Mouse (Mus musculus) kidney, adult 2 months (tissue): ENCODE data around the gene Atf6. TPM values are rescaled to one million over a fixed set of nuclear protein-coding genes. Genes with fewer than 3 reads are reported as not detected.

Experiments used
- DNase-seq: peaks from one replicate; pipeline ENCODE4 v3.0.0; 2021
- H3K27ac ChIP-seq: fragments of 200-500 bp; 2 replicates; pipeline ENCODE4 v1.5.1; 2012; ENCODE audit warnings: low read depth, low read length, control low read depth, inconsistent platforms; ENCODE audit not compliant: insufficient read depth
- H3K27me3 ChIP-seq: fragments of 200-500 bp; replicated peaks from 2 replicates; pipeline ENCODE4 v1.6.1; 2012; ENCODE audit warnings: mild to moderate bottlenecking, moderate library complexity, low read length, inconsistent platforms; ENCODE audit not compliant: control insufficient read depth, insufficient read depth
- H3K36me3 ChIP-seq: fragments of 200-500 bp; 2 replicates; pipeline ENCODE4 v1.6.1; 2012; ENCODE audit warnings: mild to moderate bottlenecking, moderate library complexity, low read length, inconsistent platforms; ENCODE audit not compliant: control insufficient read depth, insufficient read depth
- H3K4me1 ChIP-seq: fragments of 200-500 bp; 2 replicates; pipeline ENCODE4 v1.6.1; 2011; ENCODE audit warnings: low read length; ENCODE audit not compliant: control insufficient read depth, insufficient read depth
- H3K4me3 ChIP-seq: fragments of 200-500 bp; 2 replicates; pipeline ENCODE4 v1.5.1; 2011; ENCODE audit warnings: mild to moderate bottlenecking, low read depth, low read length, control low read depth; ENCODE audit not compliant: insufficient read depth
- CTCF ChIP-seq: fragments of 200-500 bp; conservative IDR thresholded peaks from 2 replicates; pipeline ENCODE4 v1.5.1; 2011; ENCODE audit warnings: low read depth, mild to moderate bottlenecking, control low read depth, low read length, moderate library complexity, mixed read lengths; ENCODE audit not compliant: insufficient read depth, insufficient read length
- POLR2A ChIP-seq: fragments of 200-500 bp; IDR thresholded peaks from one replicate; pipeline ENCODE4 v1.6.1; 2011; ENCODE audit warnings: low read depth, low read length, control low read depth
- WGBS: fragments of 180-500 bp; shearing (Covaris S2); methylation state at CpG from one replicate; pipeline ENCODE4 v1.1.7; 2018; 5-methylcytosine and 5-hydroxymethylcytosine counted together
- polyA plus RNA-seq: library from polyadenylated mRNA; depleted of rRNA; stranded (reverse); fragments of >200 nt; gene quantifications from 2 replicates; pipeline ENCODE4 v1.2.3, GENCODE M21; 2012

Atf6 gene
- polyA plus RNA-seq, 1 experiment = 15.4 TPM

DNA sequence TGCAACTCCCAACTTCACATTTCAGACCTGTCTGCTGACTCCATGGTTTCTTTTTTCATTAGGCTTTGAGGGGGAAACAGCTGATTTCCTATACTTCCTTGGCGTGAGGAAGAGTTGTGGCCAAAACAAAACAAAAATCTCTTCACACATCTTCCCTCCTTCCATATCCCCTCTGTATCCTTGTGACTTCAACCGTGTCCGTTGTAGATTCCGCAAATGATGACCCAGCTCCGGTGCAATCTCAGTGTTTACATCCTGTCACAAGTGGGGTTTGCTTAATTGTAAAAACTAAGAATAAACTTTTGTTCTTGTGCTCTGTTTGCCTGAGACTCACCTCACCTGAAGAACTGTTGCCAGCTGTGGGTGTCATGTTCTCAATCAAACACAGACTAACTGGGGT, 35.9 kb upstream of the Atf6 start:
- H3K36me3 ChIP-seq = no peaks in the 10 kb centered on the region
- whole genome bisulfite sequencing = 62% methylated on average over 5 of the region's 5 CpGs
- no peak overlapping the region for H3K27ac ChIP-seq
- no peak for DNase-seq
- peaks cover 2% of the 10 kb centered on the region for H3K27me3 ChIP-seq
- peaks cover 3% of the 10 kb centered on the region; the same call in 1 of the 2 replicates for H3K4me1 ChIP-seq
- TF ChIP-seq POLR2A = no peak
- no peak for TF ChIP-seq CTCF
- no peak overlapping the region for H3K4me3 ChIP-seq

DNA sequence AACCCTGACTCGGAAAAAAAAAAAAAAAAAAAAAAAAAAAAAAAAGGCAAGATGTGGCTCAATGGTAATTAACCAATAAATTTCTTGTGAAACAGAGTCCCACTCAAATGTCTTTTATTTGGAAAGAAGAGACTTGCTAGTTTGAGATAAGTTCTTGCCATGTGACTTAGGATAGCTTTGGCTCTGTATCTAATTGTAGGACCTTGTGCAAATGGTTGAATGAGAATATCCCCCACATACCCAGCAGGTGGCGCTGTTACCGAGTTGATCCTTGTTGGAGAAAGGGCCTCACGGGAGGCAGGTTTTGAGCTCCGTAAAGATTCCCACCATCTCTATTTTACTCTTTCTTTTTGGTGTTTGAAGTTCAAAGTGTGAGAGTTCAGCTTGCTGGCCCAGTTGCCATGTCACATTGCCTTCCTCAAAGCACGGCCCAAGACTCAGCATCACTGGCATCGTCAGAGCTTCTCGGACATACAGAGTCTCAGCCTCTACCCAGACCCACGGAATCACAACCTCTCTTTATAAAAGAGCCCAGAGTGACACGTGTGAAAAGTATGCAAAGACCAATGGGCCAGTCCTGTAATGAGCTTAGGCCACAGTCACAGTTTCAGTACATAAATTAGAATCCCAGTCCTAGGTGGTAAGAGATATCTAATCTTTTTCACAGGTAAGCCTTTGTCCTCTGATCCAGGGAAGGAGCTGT, 34.1 kb upstream of the Atf6 start:
- Histone ChIP-seq H3K36me3 (no peaks in the 10 kb centered on the region), H3K27me3 (no peaks in the 10 kb centered on the region), H3K4me3 (no peak overlapping the region), H3K4me1 (no peaks in the 10 kb centered on the region), H3K27ac (no peak overlapping the region)
- 34% methylated on average over 10 of the region's 10 CpGs for WGBS
- peak; percentile 81 for TF ChIP-seq CTCF
- TF ChIP-seq POLR2A = no peak
- DNase-seq = peak; percentile 86

DNA sequence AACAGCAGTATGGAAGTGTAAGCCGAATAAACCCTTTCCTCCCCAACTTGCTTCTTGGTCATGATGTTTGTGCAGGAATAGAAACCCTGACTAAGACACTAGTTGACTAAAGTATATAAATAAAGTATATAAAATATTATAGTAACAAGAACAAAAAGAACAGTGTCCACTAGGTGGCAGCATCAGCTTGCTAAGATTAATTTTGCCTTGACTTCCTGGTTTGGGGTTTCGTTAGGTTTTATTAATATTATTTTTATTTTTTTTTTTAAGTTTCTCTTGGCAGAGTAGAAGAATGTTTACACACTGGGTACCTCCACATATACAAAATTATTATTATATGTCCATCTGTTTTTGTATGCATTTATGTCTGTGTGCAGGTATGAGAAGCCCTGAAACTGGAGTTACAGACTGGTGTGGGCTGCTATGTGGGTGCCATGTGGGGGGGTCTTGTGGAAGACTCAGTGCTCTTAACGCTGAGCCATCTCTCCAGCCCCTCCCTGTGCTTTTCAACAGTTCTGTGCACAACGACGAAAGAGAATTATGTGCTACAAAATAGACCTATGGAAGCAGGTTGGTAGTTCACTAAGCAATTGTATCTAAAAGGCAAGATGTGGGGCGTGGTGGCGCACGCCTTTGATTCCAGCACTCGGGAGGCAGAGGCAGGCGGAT, 33.4 kb upstream of the Atf6 start:
- H3K27ac ChIP-seq = no peak overlapping the region
- DNase-seq = peak; percentile 65
- 28% methylated on average over 10 of the region's 10 CpGs for WGBS
- no peaks in the 10 kb centered on the region for H3K27me3 ChIP-seq
- H3K4me3 ChIP-seq = no peak overlapping the region
- TF ChIP-seq POLR2A (no peak), CTCF (no peak)
- H3K4me1 ChIP-seq = no peaks in the 10 kb centered on the region
- no peaks in the 10 kb centered on the region for H3K36me3 ChIP-seq

DNA sequence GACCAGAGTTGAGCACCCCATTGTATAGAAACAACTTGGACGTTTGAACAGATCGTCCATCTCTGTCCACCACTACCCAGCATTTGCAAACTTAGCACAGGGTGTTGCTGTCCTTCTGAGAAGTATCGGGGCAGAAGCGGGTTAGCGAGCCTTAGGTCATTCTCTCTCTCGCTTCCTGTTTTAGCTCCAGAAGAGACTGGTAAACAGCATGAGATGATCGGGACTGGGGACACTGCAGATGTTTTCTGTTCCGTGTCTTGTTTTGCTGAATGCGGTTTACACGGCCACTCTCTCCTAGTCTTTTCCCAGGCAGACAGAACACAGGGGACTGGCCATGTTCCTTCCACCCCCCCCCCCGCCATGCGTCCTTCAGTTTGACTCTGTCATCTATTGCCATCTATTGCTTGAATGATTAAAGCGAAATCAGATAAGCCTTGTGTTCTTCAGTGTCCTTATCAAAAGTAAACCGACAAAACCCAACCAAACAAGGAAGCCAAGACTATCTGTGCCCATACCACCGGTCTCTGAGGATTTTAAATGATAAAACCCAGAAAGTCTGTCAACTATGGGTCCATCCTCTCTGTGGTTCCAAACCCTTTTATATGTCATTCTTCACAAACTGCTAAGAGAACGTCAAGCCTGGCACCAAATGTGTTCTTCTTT, 31.0 kb upstream of the Atf6 start:
- Histone ChIP-seq H3K4me1 (no peaks in the 10 kb centered on the region), H3K4me3 (no peak overlapping the region), H3K27me3 (no peaks in the 10 kb centered on the region), H3K36me3 (no peaks in the 10 kb centered on the region), H3K27ac (no peak overlapping the region)
- WGBS = 67% methylated on average over 16 of the region's 16 CpGs
- no peak for TF ChIP-seq CTCF
- no peak for TF ChIP-seq POLR2A
- DNase-seq = no peak

DNA sequence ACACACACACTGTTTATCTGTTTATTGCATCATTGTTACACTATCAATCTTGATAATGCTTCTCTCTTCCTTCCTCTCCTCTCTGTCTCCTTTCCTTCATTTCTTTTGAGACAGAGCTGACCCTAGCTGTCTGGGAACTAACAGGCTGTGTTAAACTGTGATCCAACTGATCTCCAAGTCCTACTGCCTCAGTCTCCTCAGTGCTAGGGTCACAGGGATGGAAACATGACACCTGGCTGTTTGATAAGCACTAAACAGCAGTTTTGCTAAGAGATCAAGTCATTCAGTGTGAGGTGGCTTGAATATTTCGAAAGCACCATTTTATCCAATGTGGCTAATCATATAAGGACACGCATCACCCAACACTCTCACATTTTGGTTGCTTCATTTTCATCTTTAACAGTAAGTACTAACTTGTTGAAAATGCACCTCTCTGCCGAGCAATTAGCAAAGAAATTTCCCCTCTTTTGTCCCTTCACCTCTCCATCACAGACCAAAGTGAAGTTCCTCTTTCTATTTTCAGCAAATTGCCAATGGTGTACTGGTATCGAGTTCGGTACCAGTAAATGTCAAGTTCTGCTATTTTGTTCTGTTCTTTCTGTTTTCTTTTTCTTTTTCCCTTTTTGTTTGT, 29.2 kb upstream of the Atf6 start:
- Histone ChIP-seq H3K27ac (peak overlapping the region; percentile 46; the same call in 1 of the 2 replicates), H3K36me3 (no peaks in the 10 kb centered on the region), H3K4me1 (no peaks in the 10 kb centered on the region), H3K27me3 (no peaks in the 10 kb centered on the region), H3K4me3 (no peak overlapping the region)
- DNase-seq = no peak
- 80% methylated on average over 5 of the region's 5 CpGs for WGBS
- no peak for TF ChIP-seq POLR2A
- no peak for TF ChIP-seq CTCF

DNA sequence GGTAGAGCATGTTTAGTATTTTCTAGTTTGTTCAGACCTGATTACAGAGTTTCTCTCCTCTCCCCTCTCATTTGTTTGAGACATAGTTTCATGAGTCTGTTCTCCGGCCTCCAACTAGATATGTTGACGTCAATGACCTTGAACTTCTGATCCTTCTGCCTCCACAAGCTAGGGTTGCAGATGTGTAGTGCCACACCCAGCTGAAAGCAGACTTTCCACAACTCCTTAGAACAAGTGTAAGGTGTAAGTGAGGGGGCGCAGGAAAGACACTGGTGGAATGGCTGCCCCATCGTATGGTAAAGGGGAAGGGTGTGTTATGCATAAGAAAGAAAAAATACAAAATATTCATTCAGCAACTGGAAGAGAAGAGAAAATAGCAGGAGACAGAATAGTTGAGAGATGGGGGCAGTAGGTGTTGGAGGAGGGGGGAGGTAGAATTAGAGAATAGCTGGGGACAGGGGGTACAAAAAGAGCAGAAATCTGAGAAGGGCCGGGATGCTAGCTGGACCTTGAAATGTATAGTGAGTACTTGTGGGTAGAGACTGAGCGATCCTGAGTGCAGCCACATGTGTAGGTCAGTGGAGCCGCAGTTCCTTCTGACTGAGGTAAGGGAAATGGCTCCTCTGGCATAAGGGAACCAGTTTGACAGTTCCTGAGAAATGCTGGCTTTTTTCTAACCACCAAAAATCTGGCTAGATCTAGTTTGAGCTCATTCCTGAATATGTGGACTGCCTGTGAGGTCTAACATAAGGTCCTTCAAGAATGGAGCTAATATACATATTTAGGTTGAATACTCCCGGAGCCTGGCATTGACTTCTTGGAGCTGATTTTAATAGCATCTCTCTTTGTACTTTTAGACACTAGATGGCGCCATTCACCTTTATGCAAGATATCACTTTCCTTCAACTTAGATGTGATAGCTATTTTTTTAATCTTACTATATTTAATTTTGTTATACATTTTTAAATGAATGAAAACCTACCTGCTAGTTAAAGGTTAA, 27.3 kb upstream of the Atf6 start:
- no peaks in the 10 kb centered on the region for H3K36me3 ChIP-seq
- TF ChIP-seq CTCF (0 out of 2 replicates have a peak, but pooled peaks have one; percentile 9), POLR2A (no peak)
- peak; percentile 61 for DNase-seq
- WGBS = 56% methylated on average over 9 of the region's 9 CpGs
- H3K4me1 ChIP-seq = no peaks in the 10 kb centered on the region
- H3K4me3 ChIP-seq = no peak overlapping the region
- H3K27me3 ChIP-seq = no peaks in the 10 kb centered on the region
- H3K27ac ChIP-seq = no peak overlapping the region
